Mouse (Mus musculus) heart, adult 10 weeks (tissue): ENCODE results near the gene Fopnl. TPM values are rescaled to one million over a fixed set of nuclear protein-coding genes. Genes with fewer than 3 reads are reported as not detected.

Source experiments
- polyA plus RNA-seq: library from polyadenylated mRNA; stranded (reverse); fragments of 350-450 nt; fragmentation: Illumina TruSeq; extraction: RNeasy Lipid Tissue Mini Kit (QIAGEN cat#74804); gene quantifications from one replicate; pipeline ENCODE4 v1.2.3, GENCODE M21; 2014; ENCODE audit warnings: low read depth, low replicate concordance

The Fopnl gene
- 82.7 TPM for polyA plus RNA-seq

DNA sequence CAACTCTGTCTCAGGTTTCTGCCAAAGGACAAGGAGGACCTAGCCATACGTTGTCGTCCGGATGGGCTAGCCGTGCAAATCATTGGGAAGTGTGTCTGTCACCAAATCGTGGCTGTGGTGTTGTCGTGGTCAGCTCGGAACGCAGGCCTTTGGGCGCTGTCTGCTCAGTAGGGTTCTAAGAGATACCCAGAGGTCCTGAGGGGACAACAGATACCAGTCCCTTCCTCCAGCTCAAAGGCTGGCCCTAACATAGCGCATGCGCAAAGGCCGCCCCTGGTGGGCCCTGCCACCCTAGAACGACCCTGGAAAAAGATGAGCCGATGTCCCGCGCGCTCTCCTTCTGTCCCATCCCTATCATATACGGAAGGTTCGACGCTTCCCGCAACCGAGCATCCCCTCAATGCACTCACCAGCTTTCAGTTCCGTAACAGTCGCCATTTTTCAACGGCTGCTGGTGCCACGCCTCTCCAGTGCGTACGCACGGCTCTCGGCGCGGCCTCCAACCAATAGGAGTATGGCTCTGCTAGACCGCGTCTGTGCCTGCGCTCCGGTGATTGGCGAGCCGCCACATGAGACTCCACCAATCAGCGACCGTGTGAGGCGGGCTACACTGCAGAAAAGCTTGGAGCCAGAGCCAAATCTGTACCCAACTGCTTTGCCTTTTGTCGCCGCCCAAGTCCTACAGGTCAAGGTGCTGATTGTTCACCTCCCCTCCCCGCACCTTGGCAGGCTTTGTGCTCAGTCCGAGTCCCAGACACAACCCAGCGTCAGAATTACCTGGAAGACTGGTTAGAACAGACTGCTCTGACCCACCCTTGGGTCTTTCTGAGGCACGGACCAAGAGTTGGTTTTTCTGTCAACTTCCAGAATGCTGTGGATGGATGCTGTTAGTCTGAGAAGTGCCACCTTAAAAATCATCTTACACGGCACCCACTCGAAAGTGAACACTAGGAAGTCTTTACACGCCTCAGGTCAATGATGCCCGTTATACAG is at the start of gene Fopnl:
TSS of gene Fopnl (minus strand) at position 522 of the 993 bp plus-strand sequence.

GRCm38 (mm10) chr16:14361362-14362098 is 44.3 kb upstream of the Fopnl start, which contains the start of gene Abcc1:
Abcc1 (plus strand) TSS chr16:14361558.

DNA sequence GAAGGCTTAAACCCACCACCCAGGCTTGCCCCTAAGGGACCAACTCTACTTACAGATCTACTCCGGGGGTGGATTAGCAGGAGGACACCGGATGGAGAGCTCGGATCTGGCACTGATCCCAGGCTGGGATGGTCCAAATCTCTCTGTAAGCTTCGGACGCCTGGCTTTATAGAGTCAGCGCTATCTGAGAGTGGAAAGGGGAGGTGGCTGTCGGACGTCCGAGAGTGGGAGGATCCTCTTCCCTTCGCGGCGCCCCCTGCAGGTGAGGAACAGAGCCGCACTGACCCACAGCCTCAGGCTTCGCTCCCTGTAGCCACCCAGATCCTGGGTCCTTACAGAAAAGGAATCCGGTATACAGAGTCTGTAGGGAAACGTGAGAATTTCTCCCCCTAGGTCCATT is 26.0 kb downstream of the Fopnl start, which contains the start of gene Myh11:
TSS of gene Myh11 (minus strand) at position 150 of the 400 bp plus-strand sequence.

Other genes with a start within 250 kb of the Fopnl start
- gene Nde1, start 154.1 kb downstream of the Fopnl start, polyA plus RNA-seq: 37.1 TPM
- gene Marf1, start 154.1 kb downstream of the Fopnl start, polyA plus RNA-seq: 22.8 TPM
- 33.8 TPM for gene Myh11, start 26.0 kb downstream of the Fopnl start, polyA plus RNA-seq
- 16.8 TPM for gene Abcc1, start 44.2 kb upstream of the Fopnl start, polyA plus RNA-seq
- gene A630010A05Rik, start 244.9 kb upstream of the Fopnl start, polyA plus RNA-seq: not detected